Mouse (Mus musculus) v-Abl transformed pro-B cells (cell line): ENCODE measurements around the gene Gm17555.
"Not testable (repeated sequence)": the region's sequence is repeated elsewhere in the genome, so short reads cannot be mapped to it uniquely, and the experiment has no call there.

Source experiments
- in situ Hi-C, 2 experiments: fragments of 400-800 bp; cut with MboI; formaldehyde crosslinking; loops; one replicate each; pipeline ENCODE4 v1.15.1; 2025; ENCODE audit not compliant: unreplicated experiment in 2 of 2

Gm17555 gene

DNA sequence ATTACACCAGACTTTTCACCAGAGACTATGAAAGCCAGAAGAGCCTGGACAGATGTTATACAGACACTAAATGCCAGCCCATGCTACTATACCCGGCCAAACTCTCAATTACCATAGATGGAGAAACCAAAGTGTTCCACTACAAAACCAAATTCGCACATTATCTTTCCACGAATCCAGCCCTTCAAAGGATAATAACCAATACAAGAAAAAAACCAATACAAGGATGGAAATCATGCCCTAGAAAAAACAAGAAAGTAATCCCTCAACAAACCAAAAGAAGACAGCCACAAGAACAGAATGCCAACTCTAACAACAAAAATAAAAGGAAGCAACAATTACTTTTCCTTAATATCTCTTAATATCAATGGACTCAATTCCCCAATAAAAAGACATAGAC, at the start of gene Gm17555:
Gene Gm17555, plus strand, starts transcription at position 301 of the 400 bp plus-strand sequence.
- in situ Hi-C loops, result not testable (repeated sequence)

DNA sequence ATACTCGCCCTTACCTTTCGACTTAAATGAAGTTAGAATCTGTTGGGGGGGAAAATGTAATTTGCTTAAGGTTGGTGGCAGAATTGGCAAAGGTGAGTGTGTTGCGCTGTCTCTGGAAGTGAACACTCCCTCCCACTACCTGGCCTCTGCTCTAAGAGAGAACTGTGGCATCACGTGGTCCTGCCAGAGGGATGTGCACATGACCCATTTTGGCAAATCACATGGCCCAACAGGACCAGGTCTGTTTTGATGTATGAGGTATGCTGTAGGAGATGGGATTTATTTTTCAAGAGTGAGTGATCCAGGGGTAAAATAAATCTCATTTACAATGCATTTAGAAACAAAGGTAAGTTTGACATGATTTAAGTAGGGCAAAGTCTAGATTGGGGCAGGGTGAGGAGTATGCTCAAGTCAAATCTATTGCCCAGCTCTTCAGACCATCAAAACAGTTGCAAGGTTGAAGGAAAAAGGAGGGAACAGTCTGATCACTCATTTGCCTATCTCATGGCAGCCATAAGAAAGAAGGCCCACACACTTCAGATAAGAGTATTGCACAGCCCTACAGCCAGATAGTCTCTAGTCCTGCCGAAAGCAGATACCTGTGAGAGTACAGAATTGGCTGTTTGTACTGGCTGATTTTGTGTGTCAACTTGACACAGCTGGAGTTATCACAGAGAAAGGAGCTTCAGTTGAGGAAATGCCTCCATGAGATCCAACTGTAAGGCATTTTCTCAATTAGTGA, 49.5 kb upstream of the Gm17555 start:
- in situ Hi-C loops, result loop anchor here in 1 of 2 experiments (25.0 kb wide), 2 partner anchors 503 to 772 kb away; partner anchors contain the start of genes Eid1 and Sppl2a

DNA sequence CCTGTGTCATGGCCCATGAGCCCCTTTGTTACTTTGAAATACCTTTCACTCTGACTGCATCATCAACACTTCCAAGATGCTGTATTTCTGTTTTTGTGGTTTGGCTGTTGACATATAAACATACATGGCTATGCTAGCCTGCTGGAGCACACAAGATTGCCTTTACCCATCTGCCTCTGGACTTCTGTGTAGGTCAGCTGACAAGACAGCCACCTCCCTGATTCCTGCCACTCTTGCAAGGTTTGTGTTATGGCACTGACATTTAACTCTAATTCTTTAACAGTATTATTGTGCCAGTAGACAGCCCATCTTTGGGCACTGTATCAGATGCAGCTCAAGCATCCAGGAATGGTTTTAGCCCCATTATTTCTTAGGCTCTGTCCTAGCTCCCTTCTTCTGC, 48.6 kb upstream of the Gm17555 start:
- in situ Hi-C loops, result loop anchor here in 1 of 2 experiments (25.0 kb wide), 2 partner anchors 504 to 771 kb away; partner anchors contain the start of genes Eid1 and Sppl2a

DNA sequence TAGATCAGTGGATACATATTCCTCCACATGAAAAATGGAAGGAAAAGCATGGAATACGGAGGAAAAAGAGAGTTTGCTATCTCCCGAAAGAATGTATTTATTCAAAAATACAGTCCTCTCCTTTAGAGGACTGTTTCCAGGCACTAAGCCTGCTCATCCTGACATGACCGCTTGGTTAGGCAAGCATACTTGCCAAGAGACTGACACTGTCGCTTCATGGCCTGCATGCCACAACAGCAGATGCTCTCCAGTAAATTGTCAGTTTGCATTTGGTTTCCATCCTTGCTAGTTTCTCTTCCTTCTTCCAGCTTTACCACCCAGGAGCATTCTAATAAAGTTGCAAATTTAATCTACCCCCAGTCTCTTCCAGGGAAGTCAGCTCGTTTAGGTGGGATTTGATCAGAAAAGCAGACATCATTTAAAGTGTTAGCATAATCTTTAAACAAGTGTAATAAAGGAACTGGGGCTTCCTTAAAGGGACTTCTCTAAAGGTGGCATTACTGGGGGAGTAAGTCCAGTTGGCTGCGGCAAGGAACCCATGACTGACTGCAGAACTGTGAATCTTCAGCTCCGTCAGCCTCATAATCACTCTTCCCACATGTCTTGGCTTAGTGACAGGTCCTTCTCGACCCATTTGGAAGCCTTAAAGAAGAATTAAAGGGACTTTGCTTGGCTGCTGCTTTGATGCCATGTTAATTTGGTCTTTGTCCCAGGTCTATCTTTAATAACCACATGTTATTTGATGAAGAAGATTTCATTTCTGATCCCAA, 47.9 kb upstream of the Gm17555 start:
- in situ Hi-C loops, result loop anchor here in 1 of 2 experiments (25.0 kb wide), 2 partner anchors 505 to 770 kb away; partner anchors contain the start of genes Eid1 and Sppl2a

DNA sequence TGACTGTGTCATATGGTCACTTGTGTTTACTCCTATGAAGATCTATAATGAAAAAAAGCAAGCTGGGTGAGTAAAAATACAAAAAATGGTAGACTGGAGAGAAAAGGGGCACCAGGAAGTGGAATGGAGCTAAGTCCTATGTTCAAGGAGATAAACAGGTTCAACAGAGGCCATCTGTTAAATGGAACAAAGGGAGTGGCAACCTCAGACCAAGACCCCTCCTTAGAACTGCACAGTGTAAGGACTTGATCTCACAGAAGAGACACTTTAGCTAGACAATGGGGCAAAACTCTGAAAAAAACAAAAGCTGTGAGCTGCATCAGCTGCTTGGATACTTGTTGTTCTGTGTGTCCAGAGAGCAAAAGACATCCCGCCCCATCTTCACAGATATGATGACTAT, 43.5 kb upstream of the Gm17555 start:
- in situ Hi-C loops, result loop anchor here in 1 of 2 experiments (25.0 kb wide), 2 partner anchors 509 to 766 kb away; partner anchors contain the start of genes Eid1 and Sppl2a

DNA sequence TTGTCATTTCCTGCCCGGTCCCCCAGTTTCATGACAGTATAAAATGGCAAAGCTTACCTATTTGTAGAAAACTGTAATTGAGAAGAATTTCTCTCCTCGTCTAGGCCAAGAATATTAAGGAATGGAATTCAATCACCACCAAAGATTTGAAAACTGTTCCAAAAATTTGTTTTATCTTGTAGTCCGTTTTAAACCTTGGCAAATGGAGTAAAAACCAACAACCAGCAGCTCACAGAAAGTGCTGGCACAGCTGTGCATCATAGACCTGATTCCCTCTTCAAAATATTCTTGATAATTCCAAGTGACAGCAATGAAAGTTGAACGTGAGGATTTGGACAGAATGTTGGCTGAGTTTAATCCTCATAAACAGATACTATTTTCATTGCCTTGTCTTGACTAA, 23.6 kb upstream of the Gm17555 start:
- in situ Hi-C loops, result no loop called here

DNA sequence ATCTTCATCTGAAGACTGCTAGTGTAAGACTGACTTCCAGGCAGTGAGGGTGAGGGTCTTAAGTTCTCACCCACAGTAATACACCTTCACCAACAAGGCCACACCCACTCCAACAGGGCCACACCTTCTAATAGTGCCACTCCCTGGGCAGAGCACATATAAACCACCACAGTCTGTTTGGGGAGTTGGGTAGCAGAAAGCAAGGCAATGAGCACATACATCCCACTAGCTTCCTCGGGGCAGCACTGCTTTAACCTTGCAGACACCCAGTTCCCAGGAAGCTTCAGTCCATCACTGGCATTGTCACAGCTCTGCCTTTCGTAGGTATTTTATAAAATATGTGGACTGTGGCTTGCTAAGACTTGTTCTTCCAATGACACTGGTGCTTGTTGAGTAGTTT, 22.8 kb upstream of the Gm17555 start:
- in situ Hi-C loops, result no loop called here

DNA sequence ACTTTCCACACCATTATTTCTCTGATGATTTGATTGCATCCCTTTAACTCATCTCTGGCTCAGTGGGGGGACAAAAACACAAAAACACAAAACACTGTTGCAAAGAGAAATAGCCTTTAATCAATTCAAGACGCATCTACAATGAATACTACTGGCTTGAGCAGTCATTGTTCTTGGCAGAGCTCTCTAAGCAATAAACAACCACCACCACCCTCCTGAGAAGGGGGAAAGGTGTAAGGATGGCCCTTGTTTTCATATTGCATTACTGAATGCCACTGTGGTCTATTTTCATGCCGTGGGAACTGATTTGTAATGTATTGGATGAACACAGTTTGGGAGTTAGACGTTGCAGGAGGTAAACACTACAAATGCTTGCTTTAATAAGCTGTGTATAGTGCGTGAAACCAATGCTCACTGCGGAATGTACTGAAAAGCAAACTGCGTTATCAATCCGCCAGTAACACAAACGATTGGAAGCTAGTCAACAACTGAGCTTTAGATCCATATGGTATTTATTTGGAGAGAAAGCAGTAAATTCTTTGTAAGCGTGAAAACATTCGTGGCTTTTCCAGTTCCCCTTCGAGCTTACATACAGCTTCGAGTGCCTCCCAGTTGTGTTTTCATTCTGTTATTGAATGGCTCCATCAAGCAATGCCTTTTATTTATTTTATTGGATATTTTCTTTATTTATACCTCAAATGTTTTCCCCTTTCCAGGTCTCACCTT, 19.1 kb upstream of the Gm17555 start:
- in situ Hi-C loops, result no loop called here

DNA sequence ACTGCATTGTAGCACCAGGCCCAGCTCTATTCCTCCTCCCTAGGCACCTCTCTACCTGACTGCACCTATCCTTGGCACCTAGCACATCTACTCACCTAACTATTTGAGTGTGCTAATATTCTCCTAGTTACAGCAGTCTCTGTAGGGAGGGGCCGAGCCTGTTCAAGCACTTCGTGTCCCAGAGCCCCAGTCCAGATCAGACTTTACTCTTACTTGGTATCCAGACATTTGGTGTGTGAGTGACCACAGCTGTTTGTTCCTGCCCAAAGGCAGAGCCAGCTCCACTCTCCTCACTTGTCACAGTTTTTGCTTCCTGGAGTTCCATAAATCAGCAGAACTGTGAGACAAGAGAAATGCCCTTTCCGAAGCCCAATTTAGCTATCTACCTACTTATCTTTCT, 15.9 kb upstream of the Gm17555 start:
- in situ Hi-C loops, result no loop called here

DNA sequence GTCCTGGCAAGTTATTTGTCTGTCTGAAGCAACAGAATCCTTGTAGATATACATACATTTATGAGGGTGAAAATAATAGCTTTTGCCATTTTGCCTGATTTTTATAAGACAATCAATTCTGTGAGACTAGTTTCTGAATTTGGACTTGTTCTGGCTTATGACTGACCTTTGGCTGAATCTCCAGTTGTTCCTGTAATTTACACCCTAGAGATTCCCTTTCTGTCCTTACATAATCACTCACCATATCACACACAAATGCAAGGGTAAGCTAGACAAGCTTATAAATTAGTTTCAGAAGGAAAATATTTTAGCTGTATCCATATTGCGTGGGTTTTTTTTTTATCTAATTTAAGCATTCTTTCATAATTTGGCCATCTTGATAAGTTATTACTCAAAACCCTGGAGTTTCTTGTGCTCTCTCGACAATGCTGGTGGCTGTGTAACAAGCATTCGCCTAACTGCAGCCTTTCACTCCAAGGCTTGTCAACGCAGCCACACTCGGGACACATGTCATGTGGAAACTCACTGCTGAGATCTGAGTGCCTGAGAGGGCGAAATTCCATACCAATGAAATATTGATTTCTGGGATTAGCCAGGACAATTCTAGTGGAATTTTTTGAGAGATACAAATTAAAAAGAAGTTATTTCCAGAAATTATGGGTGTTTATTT, 3.8 kb upstream of the Gm17555 start:
- in situ Hi-C loops, result no loop called here

DNA sequence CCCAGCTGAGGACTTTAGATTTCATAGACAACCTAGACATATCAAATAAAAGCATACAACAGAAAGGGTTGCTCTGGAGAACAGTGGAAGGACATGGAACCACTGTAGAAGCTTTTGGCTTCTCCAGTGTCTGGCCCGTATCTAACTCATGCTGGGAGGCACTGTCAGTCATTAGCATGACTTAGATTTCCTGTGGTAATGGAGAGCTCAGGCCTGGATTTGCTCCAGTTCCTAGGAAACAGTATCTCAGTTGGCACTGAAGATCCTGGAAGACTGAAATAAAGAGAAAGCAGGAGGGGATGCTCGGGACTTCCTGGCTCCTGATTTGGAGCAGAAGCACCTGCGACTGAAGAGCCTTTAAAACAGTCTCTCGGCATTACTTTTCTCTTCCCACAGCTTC, 12.7 kb downstream of the Gm17555 start:
- in situ Hi-C loops, result no loop called here

DNA sequence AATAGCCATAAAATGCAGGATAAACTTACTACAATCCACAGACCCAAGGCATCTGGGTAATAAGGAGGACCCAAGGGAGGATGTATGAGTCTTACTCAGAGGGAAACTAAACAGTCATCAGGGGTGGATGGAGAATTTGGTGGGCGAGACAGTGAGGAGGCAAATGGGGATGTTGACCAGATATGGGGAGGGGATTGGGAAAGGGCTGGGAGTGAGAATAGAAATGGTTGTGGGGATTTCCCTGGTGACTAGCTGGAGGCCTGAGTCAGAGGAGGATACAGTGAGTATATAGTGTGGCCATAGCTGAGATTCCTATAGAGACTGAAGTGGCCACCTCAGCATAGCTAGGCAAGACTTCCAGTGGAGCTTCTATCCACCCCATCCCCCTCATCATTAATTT, 16.8 kb downstream of the Gm17555 start:
- in situ Hi-C loops, result no loop called here

DNA sequence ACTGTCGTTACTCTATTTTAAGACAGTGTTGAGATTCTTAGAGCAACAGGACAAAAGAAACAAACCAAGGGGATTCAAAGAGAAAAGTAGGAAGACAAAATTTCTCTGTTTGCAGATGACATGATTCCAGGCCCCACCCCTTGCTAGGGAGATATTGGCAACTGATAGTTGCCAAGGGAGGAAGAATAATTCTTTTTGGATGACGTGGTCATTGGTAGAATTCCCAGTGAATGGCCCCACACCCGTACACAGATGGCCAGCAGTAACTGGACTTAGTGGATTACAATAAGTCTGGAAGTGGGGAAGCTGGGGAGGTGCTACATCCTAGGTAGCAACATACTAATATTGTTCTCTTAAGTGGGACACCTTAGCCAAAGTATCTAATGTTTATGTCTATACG, 22.0 kb downstream of the Gm17555 start:
- in situ Hi-C loops, result no loop called here

DNA sequence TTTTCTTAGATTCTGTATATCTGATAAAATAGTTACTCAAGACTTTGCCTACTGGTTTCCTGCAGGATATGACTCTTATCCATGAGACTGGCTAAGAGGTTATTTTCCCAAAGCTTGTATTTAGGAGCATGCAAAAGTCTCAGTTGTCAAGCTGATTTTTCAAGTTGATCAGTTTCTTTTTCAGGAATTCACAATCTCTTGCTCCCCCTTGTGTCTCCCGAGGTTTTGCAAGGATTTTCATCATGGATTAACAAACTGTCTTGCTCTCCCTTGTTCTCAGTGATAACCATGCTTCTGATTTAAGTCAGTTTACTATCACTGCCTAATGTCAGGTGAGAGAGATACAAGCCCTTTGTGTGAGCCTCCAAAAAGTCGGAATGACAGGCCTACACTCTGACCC, 30.5 kb downstream of the Gm17555 start:
- in situ Hi-C loops, result no loop called here

DNA sequence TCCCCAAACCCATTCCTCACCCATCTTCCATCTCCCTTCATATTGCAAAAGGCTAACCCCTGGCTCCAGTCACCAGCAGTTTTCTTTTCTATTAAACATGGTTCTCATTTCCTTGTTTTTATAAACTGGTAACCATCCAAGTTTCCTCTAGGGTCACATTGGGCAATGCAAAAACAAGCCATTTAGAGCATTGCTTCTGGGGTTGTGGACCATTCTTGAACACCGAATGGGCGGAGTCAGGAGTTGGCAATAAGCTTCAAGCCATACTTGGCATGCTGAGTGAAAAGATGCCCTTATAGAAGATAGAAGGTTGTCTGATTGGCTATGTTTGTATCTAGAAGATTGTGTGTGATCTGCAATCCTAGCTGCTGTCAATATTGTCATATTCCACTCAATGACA, 33.6 kb downstream of the Gm17555 start:
- in situ Hi-C loops, result no loop called here

DNA sequence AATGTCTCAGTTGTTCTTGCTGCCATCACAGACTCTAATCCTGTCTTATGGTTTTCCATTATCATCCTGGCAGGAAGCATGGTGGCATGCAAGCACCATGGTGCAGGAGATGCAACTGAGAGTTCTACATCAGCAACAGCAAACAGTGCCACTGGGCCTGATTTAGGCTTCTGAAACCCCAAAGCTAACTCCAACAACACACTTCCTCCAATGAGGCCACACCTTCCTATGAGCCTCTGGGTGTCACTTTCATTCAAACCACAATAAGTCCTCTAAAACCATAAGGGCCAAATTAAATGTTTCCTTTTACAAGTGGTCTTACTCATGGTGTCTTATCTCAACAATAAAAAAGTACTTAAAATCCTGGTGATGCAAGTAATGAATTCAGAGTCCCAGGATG, 37.3 kb downstream of the Gm17555 start:
- in situ Hi-C loops, result no loop called here
